Mouse (Mus musculus) liver, embryonic 13.5 days (tissue): Measurements from ENCODE around the gene Frs2. TPM values are rescaled to one million over a fixed set of nuclear protein-coding genes. Genes with fewer than 3 reads are reported as not detected.
A peak's percentile ranks its signal among the peaks of the same experiment; 100 is the strongest.

Experiments
- ATAC-seq: fragments of 200-750 bp; cut with Nextera tagmentation; 2 replicates; pipeline ENCODE4 v1.8.0; 2017; ENCODE audit warnings: low read depth, mild to moderate bottlenecking, moderate number of reproducible peaks, moderate library complexity
- DNase-seq: peaks from one replicate; pipeline ENCODE4 v3.0.0; 2022
- H3K27ac ChIP-seq: fragments of 300-500 bp; sonication (generic); 2 replicates; pipeline ENCODE4 v1.5.1; 2015; ENCODE audit warnings: moderate library complexity, mild to moderate bottlenecking, inconsistent platforms
- H3K27me3 ChIP-seq: fragments of 300-500 bp; sonication (generic); 2 replicates; pipeline ENCODE4 v1.6.1; 2015; ENCODE audit warnings: mild to moderate bottlenecking, inconsistent platforms
- H3K36me3 ChIP-seq: fragments of 300-500 bp; sonication (generic); 2 replicates; pipeline ENCODE4 v1.6.1; 2015; ENCODE audit warnings: mild to moderate bottlenecking, inconsistent platforms
- H3K4me1 ChIP-seq: fragments of 300-500 bp; sonication (generic); replicated peaks from 2 replicates; pipeline ENCODE4 v1.6.1; 2015; ENCODE audit warnings: inconsistent platforms
- H3K4me2 ChIP-seq: fragments of 300-500 bp; sonication (generic); 2 replicates; pipeline ENCODE4 v1.6.1; 2015; ENCODE audit warnings: inconsistent platforms, mild to moderate bottlenecking, moderate library complexity
- H3K4me3 ChIP-seq: fragments of 300-500 bp; sonication (generic); replicated peaks from 2 replicates; pipeline ENCODE4 v1.5.1; 2015; ENCODE audit warnings: mild to moderate bottlenecking, inconsistent platforms
- H3K9ac ChIP-seq: fragments of 300-500 bp; sonication (generic); 2 replicates; pipeline ENCODE4 v1.6.1; 2015; ENCODE audit warnings: mild to moderate bottlenecking, inconsistent platforms
- H3K9me3 ChIP-seq: fragments of 300-500 bp; sonication (generic); replicated peaks from 2 replicates; pipeline ENCODE4 v1.6.1; 2016; ENCODE audit warnings: inconsistent platforms
- whole genome bisulfite sequencing: fragments of 180-500 bp; shearing (Covaris S2); methylation state at CpG from one replicate; pipeline ENCODE4 v1.1.7; 2015; ENCODE audit not compliant: insufficient replicate concordance; 5-methylcytosine and 5-hydroxymethylcytosine counted together
- polyA plus RNA-seq: library from polyadenylated mRNA; unstranded; fragments of >200 nt; fragmentation: Nextera tagmentation; extraction: Ambion mirVana; gene quantifications from 2 replicates; pipeline ENCODE4 v1.2.1, GENCODE M21; 2015

The Frs2 gene
- polyA plus RNA-seq, 1 experiment from 2014 or later: 8.1 TPM

DNA sequence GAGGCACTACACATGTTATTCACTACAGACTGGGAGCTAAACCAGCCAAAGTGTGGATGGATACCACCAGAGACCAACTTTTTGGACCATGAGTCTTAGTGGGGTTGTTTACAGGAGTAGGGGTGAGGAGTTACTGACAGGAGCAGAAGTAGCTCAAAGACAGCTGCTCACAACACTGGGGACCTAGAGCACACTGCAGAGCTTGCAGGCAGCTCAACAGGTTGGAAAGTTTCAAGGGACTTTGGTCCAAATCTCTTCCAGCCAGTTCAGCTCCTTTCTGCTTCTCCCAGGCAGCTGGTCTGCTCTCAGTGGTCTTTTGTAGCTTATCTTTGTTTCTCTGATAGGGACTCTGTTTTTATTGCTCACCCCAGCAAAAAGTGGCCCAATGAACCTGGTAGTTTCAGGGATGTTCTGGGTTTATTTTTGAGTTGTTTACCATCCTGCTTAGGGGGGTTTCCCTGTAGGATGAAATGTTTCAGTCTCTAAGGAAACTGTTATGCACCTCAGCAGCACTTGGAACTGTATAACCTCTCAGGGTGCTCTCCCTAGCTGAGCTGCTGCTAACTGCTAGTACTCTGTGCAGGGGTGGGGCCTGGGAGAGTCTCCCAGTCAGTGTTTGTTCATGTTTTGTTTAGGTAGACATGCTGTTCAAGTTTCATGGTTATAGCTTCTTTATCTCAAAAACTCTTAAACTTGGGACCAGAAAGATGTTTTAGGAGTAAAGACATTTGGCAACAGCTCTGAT, 44.3 kb downstream of the Frs2 start:
- DNase-seq: peak; percentile 55
- Histone ChIP-seq H3K36me3 (0 out of 2 replicates have a peak, but pooled peaks cover 7% of the 10 kb centered on the region), H3K27ac (peak overlapping the region; percentile 94), H3K4me3 (no peak overlapping the region), H3K9ac (peak overlapping the region; percentile 65), H3K27me3 (no peaks in the 10 kb centered on the region), H3K9me3 (no peaks in the 10 kb centered on the region), H3K4me2 (peak overlapping the region; percentile 47), H3K4me1 (peaks cover 88% of the 10 kb centered on the region)
- peak; percentile 63 for ATAC-seq

DNA sequence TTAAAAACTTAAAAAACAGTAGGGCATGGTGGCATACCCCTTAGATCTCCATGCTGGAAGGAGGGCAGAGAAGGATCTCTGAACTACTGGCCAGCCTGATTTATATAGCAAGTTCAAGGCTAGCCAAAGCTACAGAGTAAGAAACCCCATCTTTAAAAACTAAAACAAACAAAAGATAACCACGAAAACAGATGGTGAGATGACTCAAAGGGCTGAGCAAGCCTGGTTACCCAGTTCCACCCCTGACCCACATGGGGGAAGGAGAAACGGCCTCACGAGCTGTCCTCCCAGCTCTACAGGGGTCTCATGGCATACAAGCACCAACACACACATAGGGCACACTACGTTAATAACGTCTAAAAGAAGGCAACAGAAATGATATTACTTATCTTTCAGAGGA, 48.2 kb downstream of the Frs2 start:
- peaks cover 89% of the 10 kb centered on the region for H3K4me1 ChIP-seq
- 62% methylated on average over 5 of the region's 5 CpGs for WGBS

GRCm38 (mm10) chr10:117097116-117097698, 51.1 kb downstream of the Frs2 start:
- DNase-seq: peak; percentile 67
- peak overlapping the region; percentile 60 for H3K9ac ChIP-seq
- peaks cover 77% of the 10 kb centered on the region for H3K4me1 ChIP-seq

More for the DNA sequence above, 48.2 kb downstream of the Frs2 start:
- DNase-seq (no peak), ATAC-seq (no peak)
- Histone ChIP-seq H3K9me3 (no peaks in the 10 kb centered on the region), H3K36me3 (peaks cover 10% of the 10 kb centered on the region), H3K27me3 (no peaks in the 10 kb centered on the region), H3K4me2 (no peak overlapping the region), H3K27ac (peak overlapping the region; percentile 63), H3K4me3 (no peak overlapping the region), H3K9ac (no peak overlapping the region)

GRCm38 (mm10) chr10:117096096-117096495, 52.2 kb downstream of the Frs2 start:
- Histone ChIP-seq H3K9ac (no peak overlapping the region), H3K27ac (peak overlapping the region; percentile 71; the same call in 1 of the 2 replicates), H3K4me2 (no peak overlapping the region), H3K27me3 (no peaks in the 10 kb centered on the region), H3K9me3 (no peaks in the 10 kb centered on the region), H3K4me3 (no peak overlapping the region), H3K36me3 (peaks cover 45% of the 10 kb centered on the region), H3K4me1 (peaks cover 75% of the 10 kb centered on the region)
- 85% methylated on average over 6 of the region's 6 CpGs for WGBS
- ATAC-seq (no peak), DNase-seq (no peak)

More at GRCm38 (mm10) chr10:117097116-117097698, 51.1 kb downstream of the Frs2 start:
- 52% methylated on average over 2 of the region's 2 CpGs for WGBS
- Histone ChIP-seq H3K9me3 (no peaks in the 10 kb centered on the region), H3K4me2 (peak overlapping the region; percentile 46), H3K4me3 (no peak overlapping the region), H3K36me3 (peaks cover 37% of the 10 kb centered on the region), H3K27me3 (no peaks in the 10 kb centered on the region), H3K27ac (peak overlapping the region; percentile 90)
- ATAC-seq: peak; percentile 96

- ATAC-seq: no peak
- Histone ChIP-seq H3K9ac (peak overlapping the region; percentile 8; the same call in 1 of the 2 replicates), H3K4me1 (peaks cover 67% of the 10 kb centered on the region), H3K9me3 (no peaks in the 10 kb centered on the region), H3K4me2 (no peak overlapping the region), H3K27ac (peak overlapping the region; percentile 18; the same call in 1 of the 2 replicates), H3K4me3 (no peak overlapping the region), H3K27me3 (no peaks in the 10 kb centered on the region), H3K36me3 (peaks cover 43% of the 10 kb centered on the region)
- WGBS: 77% methylated on average over 15 of the region's 15 CpGs
- no peak for DNase-seq
Observed at GRCm38 (mm10) chr10:117094504-117095329, 53.6 kb downstream of the Frs2 start.

- H3K9me3 ChIP-seq: no peaks in the 10 kb centered on the region
- H3K36me3 ChIP-seq: peaks cover 62% of the 10 kb centered on the region
- no peak overlapping the region for H3K4me2 ChIP-seq
- 70% methylated on average over 4 of the region's 4 CpGs for WGBS
- DNase-seq (no peak), ATAC-seq (no peak)
- H3K4me1 ChIP-seq: peaks cover 21% of the 10 kb centered on the region
- H3K9ac ChIP-seq: no peak overlapping the region
- no peak overlapping the region for H3K4me3 ChIP-seq
- H3K27ac ChIP-seq: no peak overlapping the region; the same call in 1 of the 2 replicates
- H3K27me3 ChIP-seq: no peaks in the 10 kb centered on the region
Observed at GRCm38 (mm10) chr10:117089628-117090027, 58.7 kb downstream of the Frs2 start.

GRCm38 (mm10) chr10:117081914-117082359, 66.4 kb downstream of the Frs2 start:
- no peaks in the 10 kb centered on the region for H3K9me3 ChIP-seq
- H3K27ac ChIP-seq: peak overlapping the region; percentile 39; the same call in 1 of the 2 replicates
- peaks cover 84% of the 10 kb centered on the region for H3K36me3 ChIP-seq
- H3K27me3 ChIP-seq: no peaks in the 10 kb centered on the region
- DNase-seq (no peak), ATAC-seq (no peak)
- no peak overlapping the region for H3K9ac ChIP-seq
- H3K4me3 ChIP-seq: no peak overlapping the region
- peaks cover 11% of the 10 kb centered on the region for H3K4me1 ChIP-seq
- 65% methylated on average over 2 of the region's 2 CpGs for WGBS
- H3K4me2 ChIP-seq: no peak overlapping the region

DNA sequence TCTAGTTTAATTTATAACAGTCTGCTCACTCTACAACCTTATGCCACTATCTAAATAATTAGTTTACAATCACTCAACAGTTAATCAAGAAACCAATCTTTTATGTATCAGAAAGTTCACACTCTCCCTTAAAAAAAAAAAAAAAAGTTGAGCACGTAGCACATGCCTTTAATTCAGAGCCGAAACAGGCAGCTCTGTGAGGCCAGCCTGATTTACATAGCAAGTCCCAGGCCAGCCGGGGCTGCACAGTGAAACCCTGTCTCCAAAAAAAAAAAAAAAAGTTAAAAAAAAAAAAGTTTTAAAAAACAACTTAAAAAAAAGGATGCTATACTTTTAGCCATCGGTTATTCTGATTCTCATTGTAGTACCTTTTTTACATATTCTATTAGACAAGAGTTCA, 67.0 kb downstream of the Frs2 start:
- no peak for DNase-seq
- 87% methylated on average over 4 of the region's 4 CpGs for WGBS
- Histone ChIP-seq H3K27me3 (no peaks in the 10 kb centered on the region), H3K9ac (no peak overlapping the region), H3K36me3 (peaks cover 86% of the 10 kb centered on the region), H3K27ac (no peak overlapping the region), H3K9me3 (no peaks in the 10 kb centered on the region), H3K4me3 (no peak overlapping the region), H3K4me2 (no peak overlapping the region), H3K4me1 (peaks cover 11% of the 10 kb centered on the region)
- ATAC-seq: no peak

DNA sequence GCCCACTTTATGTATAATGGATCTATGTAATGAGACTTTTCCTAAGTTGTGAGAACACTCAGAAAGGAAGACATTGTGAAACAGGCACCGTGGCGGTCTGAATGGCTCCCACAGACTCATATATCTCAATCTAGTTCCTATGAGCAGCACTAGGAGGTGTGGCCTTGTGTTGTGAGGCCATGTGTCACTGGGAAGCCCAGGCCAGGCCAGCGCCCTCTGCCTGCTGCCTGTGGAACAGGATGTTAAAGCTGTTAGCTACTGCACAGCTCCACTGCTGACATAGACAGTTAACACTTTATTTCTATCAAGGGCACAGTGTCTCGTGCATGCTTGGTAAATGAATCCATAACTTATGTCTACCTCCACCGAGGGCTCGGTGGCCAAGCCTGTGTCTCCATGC, 70.0 kb downstream of the Frs2 start:
- 60% methylated on average over 6 of the region's 6 CpGs for WGBS
- ATAC-seq (peak; percentile 75), DNase-seq (peak; percentile 46)
- H3K4me2 ChIP-seq: no peak overlapping the region
- H3K9ac ChIP-seq: no peak overlapping the region
- H3K4me3 ChIP-seq: no peak overlapping the region
- H3K27ac ChIP-seq: no peak overlapping the region
- peaks cover 85% of the 10 kb centered on the region for H3K36me3 ChIP-seq
- H3K27me3 ChIP-seq: no peaks in the 10 kb centered on the region
- H3K9me3 ChIP-seq: no peaks in the 10 kb centered on the region
- H3K4me1 ChIP-seq: peaks cover 11% of the 10 kb centered on the region

DNA sequence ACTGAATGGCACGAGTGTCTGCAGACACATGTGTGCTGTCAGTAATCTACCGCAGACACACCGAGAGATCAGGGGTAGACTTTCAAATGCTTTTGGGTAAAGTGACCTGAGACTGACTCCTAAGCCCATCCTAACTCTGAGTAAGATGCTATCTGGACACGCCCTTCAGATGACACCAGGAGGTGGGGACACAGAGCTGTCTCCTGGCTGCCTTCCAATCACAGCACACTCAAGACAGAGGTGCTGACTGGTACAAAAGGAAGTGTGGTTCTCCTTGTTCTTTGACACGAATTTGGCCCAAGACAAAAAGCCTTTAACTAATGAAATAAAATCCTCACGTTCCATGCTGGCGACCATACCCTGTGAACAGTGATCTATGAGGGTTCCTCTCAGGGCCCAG, 75.2 kb downstream of the Frs2 start:
- no peak overlapping the region for H3K27ac ChIP-seq
- no peaks in the 10 kb centered on the region for H3K27me3 ChIP-seq
- no peak overlapping the region for H3K4me3 ChIP-seq
- H3K9ac ChIP-seq: no peak overlapping the region
- H3K4me2 ChIP-seq: no peak overlapping the region
- H3K4me1 ChIP-seq: peaks cover under 1% of the 10 kb centered on the region; the same call in 1 of the 2 replicates
- H3K9me3 ChIP-seq: no peaks in the 10 kb centered on the region
- 87% methylated on average over 7 of the region's 7 CpGs for WGBS
- DNase-seq (no peak), ATAC-seq (peak; percentile 31; the same call in 1 of the 2 replicates)
- peaks cover 80% of the 10 kb centered on the region for H3K36me3 ChIP-seq
